Mouse (Mus musculus) forebrain, embryonic 14.5 days (tissue): ENCODE data around the gene Slc9c1. TPM values are rescaled to one million over a fixed set of nuclear protein-coding genes. Genes with fewer than 3 reads are reported as not detected.

ENCODE experiments used
- ATAC-seq: fragments of 200-750 bp; cut with Nextera tagmentation; 2 replicates; pipeline ENCODE4 v1.8.0; 2017; ENCODE audit warnings: mild to moderate bottlenecking, moderate library complexity
- DNase-seq: peaks from one replicate; pipeline ENCODE4 v3.0.0-alpha.2; 2015; ENCODE audit warnings: low spot score
- H3K27ac ChIP-seq: fragments of 300-500 bp; sonication (generic); 2 replicates; pipeline ENCODE4 v1.5.1; 2014; ENCODE audit warnings: low read depth, mild to moderate bottlenecking, control low read depth, low read length, moderate library complexity
- H3K27me3 ChIP-seq: fragments of 300-500 bp; sonication (generic); replicated peaks from 2 replicates; pipeline ENCODE4 v1.6.1; 2014; ENCODE audit warnings: low read length, control low read depth, mixed read lengths; ENCODE audit not compliant: control insufficient read depth, insufficient read depth
- H3K36me3 ChIP-seq: fragments of 300-500 bp; sonication (generic); 2 replicates; pipeline ENCODE4 v1.6.1; 2014; ENCODE audit warnings: low read length, control low read depth; ENCODE audit not compliant: control insufficient read depth, insufficient read depth
- H3K4me1 ChIP-seq: fragments of 300-500 bp; sonication (generic); 2 replicates; pipeline ENCODE4 v1.6.1; 2014; ENCODE audit warnings: antibody characterized with exemption, low read length, control low read depth; ENCODE audit not compliant: control insufficient read depth, insufficient read depth
- H3K4me2 ChIP-seq: fragments of 300-500 bp; sonication (generic); 2 replicates; pipeline ENCODE4 v1.6.1; 2014; ENCODE audit warnings: mild to moderate bottlenecking, control low read depth, low read length
- H3K4me3 ChIP-seq: fragments of 300-500 bp; sonication (generic); 2 replicates; pipeline ENCODE4 v1.5.1; 2014; ENCODE audit warnings: low read depth, low read length, control low read depth
- H3K9ac ChIP-seq: fragments of 300-500 bp; sonication (generic); 2 replicates; pipeline ENCODE4 v1.6.1; 2014; ENCODE audit warnings: mild to moderate bottlenecking, low read length, control low read depth, moderate library complexity
- H3K9me3 ChIP-seq: fragments of 300-500 bp; sonication (generic); replicated peaks from 2 replicates; pipeline ENCODE4 v1.6.1; 2016; ENCODE audit warnings: low read length, control low read depth, mixed read lengths; ENCODE audit not compliant: control insufficient read depth
- whole genome bisulfite sequencing: fragments of 180-500 bp; shearing (Covaris S2); extraction: QIAGEN DNeasy Blood & Tissue Kit; methylation state at CpG from one replicate; pipeline ENCODE4 v1.1.7; 2014; 5-methylcytosine and 5-hydroxymethylcytosine counted together
- polyA plus RNA-seq: library from polyadenylated mRNA; unstranded; fragments of >200 nt; fragmentation: Nextera tagmentation; extraction: Ambion mirVana; gene quantifications from 2 replicates; pipeline ENCODE4 v1.2.1, GENCODE M21; 2014

Slc9c1 gene
- polyA plus RNA-seq, 1 experiment from 2014 or later, result not detected

GRCm38 (mm10) chr16:45551579-45551978 lies 16.5 kb downstream of the Slc9c1 start:
- no peaks in the 10 kb centered on the region for H3K9me3 ChIP-seq
- no peaks in the 10 kb centered on the region for H3K27me3 ChIP-seq
- H3K4me2 ChIP-seq, result no peak overlapping the region
- H3K36me3 ChIP-seq, result no peaks in the 10 kb centered on the region
- no peak for DNase-seq
- no peaks in the 10 kb centered on the region for H3K4me1 ChIP-seq
- no peak overlapping the region for H3K9ac ChIP-seq
- H3K27ac ChIP-seq, result no peak overlapping the region
- ATAC-seq, result no peak
- no peak overlapping the region for H3K4me3 ChIP-seq
- WGBS, result 78% methylated on average over 2 of the region's 2 CpGs

GRCm38 (mm10) chr16:45561747-45562146 lies 26.6 kb downstream of the Slc9c1 start:
- no peaks in the 10 kb centered on the region for H3K27me3 ChIP-seq
- no peak for ATAC-seq
- H3K4me3 ChIP-seq, result no peak overlapping the region
- H3K36me3 ChIP-seq, result no peaks in the 10 kb centered on the region
- H3K9me3 ChIP-seq, result no peaks in the 10 kb centered on the region
- WGBS, result 62% methylated on average over 3 of the region's 3 CpGs
- no peak overlapping the region for H3K9ac ChIP-seq
- H3K27ac ChIP-seq, result no peak overlapping the region
- no peak for DNase-seq
- no peak overlapping the region for H3K4me2 ChIP-seq
- no peaks in the 10 kb centered on the region for H3K4me1 ChIP-seq

- no peak overlapping the region for H3K9ac ChIP-seq
- no peak overlapping the region for H3K4me2 ChIP-seq
- H3K4me1 ChIP-seq, result no peaks in the 10 kb centered on the region
- H3K4me3 ChIP-seq, result no peak overlapping the region
- DNase-seq, result no peak
- no peaks in the 10 kb centered on the region for H3K27me3 ChIP-seq
- no peaks in the 10 kb centered on the region for H3K9me3 ChIP-seq
- WGBS, result 88% methylated on average over 3 of the region's 3 CpGs
- H3K27ac ChIP-seq, result no peak overlapping the region
- no peaks in the 10 kb centered on the region for H3K36me3 ChIP-seq
- no peak for ATAC-seq
Measured at GRCm38 (mm10) chr16:45572307-45572706, 37.2 kb downstream of the Slc9c1 start.

- H3K27ac ChIP-seq, result no peak overlapping the region
- H3K9me3 ChIP-seq, result no peaks in the 10 kb centered on the region
- H3K36me3 ChIP-seq, result no peaks in the 10 kb centered on the region
- H3K4me1 ChIP-seq, result no peaks in the 10 kb centered on the region
- no peak overlapping the region for H3K9ac ChIP-seq
- H3K27me3 ChIP-seq, result no peaks in the 10 kb centered on the region
- ATAC-seq, result no peak
- no peak overlapping the region for H3K4me2 ChIP-seq
- no peak overlapping the region for H3K4me3 ChIP-seq
- WGBS, result 71% methylated on average over 12 of the region's 12 CpGs
- DNase-seq, result no peak
Measured at GRCm38 (mm10) chr16:45579883-45580282, 44.8 kb downstream of the Slc9c1 start.

GRCm38 (mm10) chr16:45582512-45582911 lies 47.4 kb downstream of the Slc9c1 start:
- Histone ChIP-seq H3K27me3 (no peaks in the 10 kb centered on the region), H3K4me2 (no peak overlapping the region), H3K27ac (no peak overlapping the region), H3K9ac (no peak overlapping the region), H3K36me3 (no peaks in the 10 kb centered on the region), H3K4me1 (no peaks in the 10 kb centered on the region), H3K4me3 (no peak overlapping the region), H3K9me3 (no peaks in the 10 kb centered on the region)
- whole genome bisulfite sequencing, result 31% methylated on average over 2 of the region's 2 CpGs
- ATAC-seq (no peak), DNase-seq (peak; percentile 31)

- WGBS, result 53% methylated on average over 1 of the region's 1 CpGs
- Histone ChIP-seq H3K9ac (no peak overlapping the region), H3K27me3 (no peaks in the 10 kb centered on the region), H3K4me3 (no peak overlapping the region), H3K4me2 (no peak overlapping the region), H3K27ac (no peak overlapping the region), H3K4me1 (no peaks in the 10 kb centered on the region), H3K9me3 (no peaks in the 10 kb centered on the region), H3K36me3 (no peaks in the 10 kb centered on the region)
- DNase-seq (peak; percentile 39), ATAC-seq (no peak)
Measured at GRCm38 (mm10) chr16:45593656-45594055, 58.5 kb downstream of the Slc9c1 start.

- Histone ChIP-seq H3K9me3 (no peaks in the 10 kb centered on the region), H3K4me1 (no peaks in the 10 kb centered on the region), H3K9ac (no peak overlapping the region), H3K27me3 (no peaks in the 10 kb centered on the region), H3K27ac (no peak overlapping the region), H3K4me3 (no peak overlapping the region), H3K4me2 (no peak overlapping the region), H3K36me3 (no peaks in the 10 kb centered on the region)
- ATAC-seq (no peak), DNase-seq (no peak)
Measured at GRCm38 (mm10) chr16:45595494-45595893, 60.4 kb downstream of the Slc9c1 start.

- H3K4me1 ChIP-seq, result no peaks in the 10 kb centered on the region
- DNase-seq (peak; percentile 46), ATAC-seq (0 out of 2 replicates have a peak, but pooled peaks have one; percentile 20)
- H3K36me3 ChIP-seq, result no peaks in the 10 kb centered on the region
- H3K4me3 ChIP-seq, result no peak overlapping the region
- no peaks in the 10 kb centered on the region for H3K27me3 ChIP-seq
- no peak overlapping the region for H3K4me2 ChIP-seq
- H3K9ac ChIP-seq, result no peak overlapping the region
- no peaks in the 10 kb centered on the region for H3K9me3 ChIP-seq
- WGBS, result 72% methylated on average over 4 of the region's 4 CpGs
- H3K27ac ChIP-seq, result no peak overlapping the region
Measured at GRCm38 (mm10) chr16:45608481-45608954, 73.4 kb downstream of the Slc9c1 start.

GRCm38 (mm10) chr16:45609300-45609699 lies 74.2 kb downstream of the Slc9c1 start:
- Histone ChIP-seq H3K36me3 (no peaks in the 10 kb centered on the region), H3K4me1 (no peaks in the 10 kb centered on the region), H3K27me3 (no peaks in the 10 kb centered on the region), H3K4me2 (no peak overlapping the region), H3K4me3 (no peak overlapping the region), H3K27ac (no peak overlapping the region), H3K9me3 (no peaks in the 10 kb centered on the region), H3K9ac (no peak overlapping the region)
- DNase-seq (peak; percentile 45), ATAC-seq (no peak)
- WGBS, result 87% methylated on average over 3 of the region's 3 CpGs
